Mouse (Mus musculus) kidney, embryonic 16.5 days (tissue): ENCODE results near the gene Skp2. TPM values are rescaled to one million over a fixed set of nuclear protein-coding genes. Genes with fewer than 3 reads are reported as not detected.

Experiments
- ATAC-seq: fragments of 200-750 bp; cut with Nextera tagmentation; 2 replicates; pipeline ENCODE4 v1.8.0; 2017; ENCODE audit warnings: moderate TSS enrichment; ENCODE audit not compliant: low FRiP score, low TSS enrichment
- H3K27ac ChIP-seq: fragments of 300-500 bp; sonication (generic); 2 replicates; pipeline ENCODE4 v1.5.1; 2014; ENCODE audit warnings: low read length
- H3K27me3 ChIP-seq: fragments of 300-500 bp; sonication (generic); 2 replicates; pipeline ENCODE4 v1.6.1; 2014; ENCODE audit warnings: low read length, control low read depth, mixed read lengths; ENCODE audit not compliant: insufficient read depth
- H3K36me3 ChIP-seq: fragments of 300-500 bp; sonication (generic); 2 replicates; pipeline ENCODE4 v1.6.1; 2014; ENCODE audit warnings: low read length, control low read depth, mixed read lengths; ENCODE audit not compliant: insufficient read depth
- H3K4me1 ChIP-seq: fragments of 300-500 bp; sonication (generic); 2 replicates; pipeline ENCODE4 v1.6.1; 2014; ENCODE audit warnings: low read length, control low read depth, mixed read lengths; ENCODE audit not compliant: insufficient read depth
- H3K4me2 ChIP-seq: fragments of 300-500 bp; sonication (generic); replicated peaks from 2 replicates; pipeline ENCODE4 v1.6.1; 2014; ENCODE audit warnings: low read depth, low read length
- H3K4me3 ChIP-seq: fragments of 300-500 bp; sonication (generic); 2 replicates; pipeline ENCODE4 v1.5.1; 2014; ENCODE audit warnings: mild to moderate bottlenecking, low read length
- H3K9ac ChIP-seq: fragments of 300-500 bp; sonication (generic); replicated peaks from 2 replicates; pipeline ENCODE4 v1.6.1; 2014; ENCODE audit warnings: low read length
- H3K9me3 ChIP-seq: fragments of 300-500 bp; sonication (generic); 2 replicates; pipeline ENCODE4 v1.6.1; 2016; ENCODE audit warnings: low read length, control low read depth
- WGBS: fragments of 180-500 bp; shearing (Covaris S2); extraction: QIAGEN DNeasy Blood & Tissue Kit; methylation state at CpG from one replicate; pipeline ENCODE4 v1.1.7; 2014; 5-methylcytosine and 5-hydroxymethylcytosine counted together
- polyA plus RNA-seq: library from polyadenylated mRNA; unstranded; fragments of >200 nt; fragmentation: Nextera tagmentation; extraction: Ambion mirVana; gene quantifications from 2 replicates; pipeline ENCODE4 v1.2.1, GENCODE M21; 2015

The Skp2 gene
- polyA plus RNA-seq, 1 experiment from 2014 or later: 74.8 TPM

DNA sequence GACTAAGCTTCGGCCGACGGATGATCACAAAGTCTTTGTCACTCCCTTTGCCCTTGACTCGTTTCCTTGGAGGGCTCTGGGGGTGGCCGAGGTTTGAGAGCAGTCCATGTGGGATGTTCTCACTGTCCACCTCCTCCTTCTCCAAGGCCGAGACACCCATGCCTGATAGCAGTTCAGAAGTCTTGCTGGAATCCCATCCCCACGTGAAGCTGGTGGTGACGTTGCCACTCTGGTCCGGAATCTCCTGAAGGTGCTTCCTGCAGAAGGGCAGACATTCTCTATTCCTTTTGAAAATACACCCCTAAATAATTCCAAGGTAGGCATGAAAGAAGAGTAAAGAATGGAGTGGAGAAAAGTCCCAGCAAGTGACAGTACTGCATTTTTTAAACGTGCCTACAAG is 15.8 kb downstream of the Skp2 start:
- peak overlapping the region; percentile 68 for H3K4me2 ChIP-seq
- no peak for ATAC-seq
- H3K4me3 ChIP-seq: peak overlapping the region; percentile 90
- H3K4me1 ChIP-seq: peaks cover 18% of the 10 kb centered on the region
- no peaks in the 10 kb centered on the region for H3K27me3 ChIP-seq
- H3K9me3 ChIP-seq: no peaks in the 10 kb centered on the region
- peaks cover 26% of the 10 kb centered on the region; the same call in 1 of the 2 replicates for H3K36me3 ChIP-seq
- WGBS: 15% methylated on average over 10 of the region's 10 CpGs
- peak overlapping the region; percentile 76 for H3K9ac ChIP-seq
- no peak overlapping the region; the same call in 1 of the 2 replicates for H3K27ac ChIP-seq

DNA sequence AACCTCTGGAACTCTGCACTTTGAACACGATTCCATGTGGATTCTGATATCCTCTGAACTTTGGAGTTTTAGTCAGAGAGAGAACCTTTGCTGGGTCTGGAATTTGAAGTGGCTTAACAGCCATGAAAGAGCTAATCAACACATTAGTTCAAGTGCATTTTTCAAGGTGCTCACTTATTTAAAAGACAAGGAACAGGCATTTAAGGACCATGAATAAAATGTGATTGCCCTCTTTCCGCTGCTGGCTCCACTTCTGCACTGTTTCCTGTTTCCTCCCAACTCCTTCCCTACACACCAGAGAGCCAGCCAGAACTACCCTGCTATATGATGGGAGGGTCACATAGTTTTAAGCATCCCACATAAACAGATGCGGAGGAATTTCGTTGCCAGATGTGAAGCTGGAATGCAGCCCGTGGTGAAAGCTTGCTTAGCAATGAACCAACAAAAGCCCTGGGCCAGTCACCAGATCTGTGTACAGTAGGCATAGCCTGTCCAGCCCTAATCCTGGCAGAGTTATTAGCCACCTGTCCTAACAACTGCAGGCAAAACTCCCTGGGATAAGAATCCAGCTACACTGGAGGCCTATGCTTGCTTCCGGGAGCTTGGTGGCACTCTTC is 20.2 kb downstream of the Skp2 start:
- H3K4me2 ChIP-seq: no peak overlapping the region
- H3K9ac ChIP-seq: no peak overlapping the region
- no peaks in the 10 kb centered on the region for H3K27me3 ChIP-seq
- H3K4me1 ChIP-seq: peaks cover 16% of the 10 kb centered on the region
- WGBS: 62% methylated on average over 6 of the region's 6 CpGs
- peaks cover 47% of the 10 kb centered on the region for H3K36me3 ChIP-seq
- H3K9me3 ChIP-seq: no peaks in the 10 kb centered on the region
- H3K27ac ChIP-seq: 0 out of 2 replicates have a peak overlapping the region, but pooled peaks have one; percentile 59
- ATAC-seq: no peak
- no peak overlapping the region for H3K4me3 ChIP-seq

GRCm38 (mm10) chr15:9132693-9133443 is 22.4 kb downstream of the Skp2 start:
- Histone ChIP-seq H3K4me3 (no peak overlapping the region), H3K4me2 (no peak overlapping the region), H3K27me3 (no peaks in the 10 kb centered on the region), H3K9me3 (no peaks in the 10 kb centered on the region), H3K27ac (no peak overlapping the region), H3K36me3 (peaks cover 54% of the 10 kb centered on the region), H3K4me1 (peaks cover 3% of the 10 kb centered on the region; the same call in 1 of the 2 replicates), H3K9ac (no peak overlapping the region)
- WGBS: 86% methylated on average over 13 of the region's 13 CpGs
- no peak for ATAC-seq

DNA sequence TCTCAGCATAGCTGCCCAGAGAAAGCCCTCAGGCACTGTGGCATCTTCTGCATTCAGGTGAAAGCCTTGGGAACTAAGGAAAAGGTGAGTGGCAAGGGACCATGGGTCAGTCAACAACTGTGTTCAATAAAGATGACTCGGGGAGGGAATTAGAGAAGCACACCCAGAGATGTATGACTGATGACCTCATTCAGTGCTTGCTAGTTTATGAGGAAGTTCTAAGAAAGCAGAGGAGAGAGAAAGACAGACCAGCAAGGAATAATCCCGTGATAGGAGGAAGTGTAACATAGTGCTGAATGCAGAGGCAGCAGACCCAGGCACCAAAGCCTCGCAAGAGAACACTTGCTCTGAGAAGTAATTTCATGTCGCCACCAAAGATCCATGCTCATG is 23.7 kb downstream of the Skp2 start:
- Histone ChIP-seq H3K27ac (no peak overlapping the region), H3K4me2 (no peak overlapping the region), H3K9ac (no peak overlapping the region), H3K4me3 (no peak overlapping the region), H3K36me3 (peaks cover 45% of the 10 kb centered on the region), H3K9me3 (no peaks in the 10 kb centered on the region), H3K4me1 (peaks cover 3% of the 10 kb centered on the region; the same call in 1 of the 2 replicates), H3K27me3 (no peaks in the 10 kb centered on the region)
- 69% methylated on average over 4 of the region's 4 CpGs for WGBS
- ATAC-seq: 0 out of 2 replicates have a peak, but pooled peaks have one; percentile 13

GRCm38 (mm10) chr15:9130772-9131498 is 24.3 kb downstream of the Skp2 start:
- Histone ChIP-seq H3K36me3 (peaks cover 39% of the 10 kb centered on the region), H3K4me2 (no peak overlapping the region), H3K9me3 (no peaks in the 10 kb centered on the region), H3K4me1 (peaks cover 3% of the 10 kb centered on the region; the same call in 1 of the 2 replicates), H3K27me3 (no peaks in the 10 kb centered on the region), H3K4me3 (no peak overlapping the region), H3K27ac (no peak overlapping the region), H3K9ac (no peak overlapping the region)
- 77% methylated on average over 9 of the region's 9 CpGs for WGBS
- no peak for ATAC-seq

- Histone ChIP-seq H3K27ac (no peak overlapping the region), H3K4me3 (no peak overlapping the region), H3K36me3 (peaks cover 50% of the 10 kb centered on the region), H3K27me3 (no peaks in the 10 kb centered on the region), H3K4me1 (no peaks in the 10 kb centered on the region), H3K9me3 (no peaks in the 10 kb centered on the region), H3K9ac (no peak overlapping the region), H3K4me2 (no peak overlapping the region)
- no peak for ATAC-seq
- WGBS: 91% methylated on average over 7 of the region's 7 CpGs
Measured at GRCm38 (mm10) chr15:9127051-9127791, 28.0 kb downstream of the Skp2 start.

GRCm38 (mm10) chr15:9124856-9125255 is 30.4 kb downstream of the Skp2 start:
- H3K36me3 ChIP-seq: peaks cover 54% of the 10 kb centered on the region
- H3K27me3 ChIP-seq: no peaks in the 10 kb centered on the region
- no peak overlapping the region for H3K4me3 ChIP-seq
- WGBS: 92% methylated on average over 21 of the region's 21 CpGs
- no peaks in the 10 kb centered on the region for H3K9me3 ChIP-seq
- H3K4me1 ChIP-seq: no peaks in the 10 kb centered on the region
- no peak for ATAC-seq
- no peak overlapping the region for H3K4me2 ChIP-seq
- no peak overlapping the region for H3K9ac ChIP-seq
- H3K27ac ChIP-seq: no peak overlapping the region

DNA sequence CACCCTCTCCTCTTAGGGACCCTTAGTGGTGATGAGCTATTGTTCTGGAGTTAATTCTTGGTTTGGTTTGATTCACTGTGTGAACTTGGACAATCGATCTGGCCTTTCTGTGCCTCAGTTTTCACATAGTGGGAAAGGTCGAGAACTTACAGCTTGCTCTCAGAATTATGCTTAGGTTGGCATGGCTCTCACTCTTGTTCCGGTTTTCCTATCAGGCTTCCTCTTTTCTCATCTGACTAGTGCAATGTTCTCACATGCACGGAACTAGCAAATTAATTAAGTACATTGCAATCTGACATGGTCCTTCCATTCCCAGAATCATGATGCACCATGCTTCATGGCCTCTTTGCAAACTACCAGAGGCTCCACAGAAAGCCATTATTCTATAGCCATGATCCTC is 32.2 kb downstream of the Skp2 start:
- H3K36me3 ChIP-seq: peaks cover 49% of the 10 kb centered on the region
- WGBS: 88% methylated on average over 4 of the region's 4 CpGs
- H3K9ac ChIP-seq: no peak overlapping the region
- H3K4me1 ChIP-seq: no peaks in the 10 kb centered on the region
- no peak overlapping the region for H3K4me2 ChIP-seq
- H3K27ac ChIP-seq: no peak overlapping the region
- H3K4me3 ChIP-seq: no peak overlapping the region
- H3K27me3 ChIP-seq: no peaks in the 10 kb centered on the region
- ATAC-seq: no peak
- no peaks in the 10 kb centered on the region for H3K9me3 ChIP-seq

DNA sequence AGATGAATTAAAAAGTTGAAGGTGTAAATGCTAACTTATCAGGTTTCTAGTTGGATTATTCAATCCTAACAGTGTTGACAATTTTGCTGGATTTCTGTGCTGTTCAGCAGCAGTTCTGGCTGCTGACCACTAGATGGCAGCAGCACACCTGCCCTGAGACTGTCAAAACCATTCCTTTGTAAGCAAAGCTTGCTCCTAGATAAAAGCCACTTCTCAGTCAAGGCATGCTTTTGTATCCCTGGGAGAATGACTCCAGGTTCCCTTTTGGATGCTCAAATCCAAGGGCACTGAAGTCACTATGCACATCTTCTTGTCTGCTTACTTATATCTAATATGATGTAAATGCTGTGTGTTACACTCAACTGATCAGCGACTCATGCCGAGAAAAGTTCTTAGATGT is 35.1 kb downstream of the Skp2 start:
- Histone ChIP-seq H3K9ac (no peak overlapping the region), H3K4me2 (no peak overlapping the region), H3K27ac (no peak overlapping the region), H3K4me3 (no peak overlapping the region), H3K36me3 (peaks cover 71% of the 10 kb centered on the region), H3K27me3 (no peaks in the 10 kb centered on the region), H3K4me1 (no peaks in the 10 kb centered on the region), H3K9me3 (no peaks in the 10 kb centered on the region)
- ATAC-seq: no peak
- 92% methylated on average over 2 of the region's 2 CpGs for WGBS
